In the genomic region with DNA sequence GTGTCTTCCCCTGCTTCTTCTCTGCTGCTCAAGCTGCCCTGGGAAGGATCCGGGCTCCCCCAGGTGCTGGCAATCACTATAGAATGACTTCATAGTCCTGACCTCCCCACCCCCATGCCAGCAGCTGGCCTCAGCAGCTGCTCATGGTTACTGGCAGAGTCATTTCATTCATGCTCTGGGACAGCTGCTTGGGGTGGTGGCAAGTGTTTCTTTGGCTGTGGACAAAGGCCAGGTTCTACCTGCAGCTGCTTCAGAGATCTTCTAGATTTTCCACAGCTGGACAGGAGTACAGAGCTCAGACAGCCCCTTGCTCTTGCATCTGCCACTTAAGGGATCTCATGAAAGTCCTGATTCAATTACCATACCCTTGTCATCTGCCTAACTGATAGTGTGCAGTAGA, we compare ENCODE assay signal across 10 mouse cellular contexts.
DNase-seq lines count a peak whose midpoint lies in the region; ATAC-seq and TF ChIP-seq lines count a peak whose summit lies in the region.
"Had no signal": no experiment of that assay in that cellular context is flagged by ENCODE, and none has a peak within 500 bp of the region (broad histone marks: within the 10 kb centered on the region; RNA-seq: fewer than 3 reads in every experiment).

No protein-coding gene starts in this region.

- dilution Hi-C loops in CH12.LX (cut with MboI; ENCODE audit: extremely low pct_ligation_motif_present, extremely low pct_unique_long_range_greater_than_20kb, low sequenced_read_pairs), result no loop called here

- no peak overlapping the region for H3K4me2 ChIP-seq in heart, embryonic 12.5 days
- no peak overlapping the region for H3K4me2 ChIP-seq in CH12.LX (ENCODE audit: insufficient read depth, low read depth, poor library complexity, severe bottlenecking)
- no peak overlapping the region for H3K4me2 ChIP-seq in embryonic facial prominence, embryonic 15.5 days (replicated peaks)
- no peak overlapping the region for H3K4me2 ChIP-seq in limb, embryonic 13.5 days (replicated peaks)
- no peak overlapping the region for H3K4me2 ChIP-seq in kidney, embryonic 14.5 days (replicated peaks; ENCODE audit: low read depth, low read length)
- H3K4me2 ChIP-seq: hindbrain, embryonic 15.5 days had no signal

- H3K27me3 ChIP-seq in heart, embryonic 12.5 days (replicated peaks), result no peaks in the 10 kb centered on the region
- no peaks in the 10 kb centered on the region for H3K27me3 ChIP-seq in CH12.LX (replicated peaks)
- H3K27me3 ChIP-seq in embryonic facial prominence, embryonic 15.5 days, result no peaks in the 10 kb centered on the region
- H3K27me3 ChIP-seq in limb, embryonic 13.5 days, result no peaks in the 10 kb centered on the region
- H3K27me3 ChIP-seq in kidney, embryonic 14.5 days (ENCODE audit: control insufficient read depth, insufficient read depth, low read length), result no peaks in the 10 kb centered on the region
- H3K27me3 ChIP-seq: hindbrain, embryonic 15.5 days had no signal

- no peak overlapping the region for H3K4me3 ChIP-seq in heart, embryonic 12.5 days
- no peak overlapping the region for H3K4me3 ChIP-seq in CH12.LX (replicated peaks in 1 of 3; ENCODE audit: low read depth in 2 of 3, low read length in 2 of 3, poor library complexity in 1 of 3)
- H3K4me3 ChIP-seq in embryonic facial prominence, embryonic 15.5 days (replicated peaks), result no peak overlapping the region
- H3K4me3 ChIP-seq in limb, embryonic 13.5 days, result no peak overlapping the region
- H3K4me3 ChIP-seq in kidney, embryonic 14.5 days (ENCODE audit: low read length), result no peak overlapping the region
- H3K4me3 ChIP-seq: hindbrain, embryonic 15.5 days had no signal

- no peaks in the 10 kb centered on the region; the same call in 1 of the 2 replicates for H3K4me1 ChIP-seq in heart, embryonic 12.5 days (replicated peaks)
- H3K4me1 ChIP-seq in CH12.LX (ENCODE audit: control insufficient read depth in 1 of 2, insufficient read depth in 2 of 2), result peaks cover 3 to 8% of the 10 kb centered on the region in 2 experiments; a peak in 1 of 4 replicates
- H3K4me1 ChIP-seq in embryonic facial prominence, embryonic 15.5 days, result no peaks in the 10 kb centered on the region
- peaks cover 8% of the 10 kb centered on the region for H3K4me1 ChIP-seq in limb, embryonic 13.5 days
- no peaks in the 10 kb centered on the region for H3K4me1 ChIP-seq in kidney, embryonic 14.5 days (ENCODE audit: control insufficient read depth, insufficient read depth, low read length)
- H3K4me1 ChIP-seq: hindbrain, embryonic 15.5 days had no signal

- DNase-seq in heart, postnatal 10 days, result peak; percentile 5 to 10
- peak; percentile 64 for DNase-seq in CH12.LX (ENCODE audit: extremely low read depth)
- no peak for DNase-seq in cerebellum, adult 11-12 months
- DNase-seq in urinary bladder, postnatal 14 days (ENCODE audit: low spot score), result no peak

- H3K9ac ChIP-seq in heart, embryonic 12.5 days, result no peak overlapping the region
- no peak overlapping the region for H3K9ac ChIP-seq in CH12.LX (ENCODE audit: insufficient read depth, low read depth)
- no peak overlapping the region for H3K9ac ChIP-seq in embryonic facial prominence, embryonic 15.5 days
- no peak overlapping the region for H3K9ac ChIP-seq in limb, embryonic 13.5 days
- H3K9ac ChIP-seq in kidney, embryonic 14.5 days (ENCODE audit: low read depth, low read length), result no peak overlapping the region
- H3K9ac ChIP-seq: hindbrain, embryonic 15.5 days; liver, embryonic 14.5 days had no signal

- no peaks in the 10 kb centered on the region for H3K36me3 ChIP-seq in heart, embryonic 12.5 days
- no peaks in the 10 kb centered on the region for H3K36me3 ChIP-seq in CH12.LX (replicated peaks in 1 of 2; ENCODE audit: control insufficient read depth in 1 of 2, insufficient read depth in 1 of 2, low read length in 1 of 2)
- no peaks in the 10 kb centered on the region for H3K36me3 ChIP-seq in embryonic facial prominence, embryonic 15.5 days
- H3K36me3 ChIP-seq in limb, embryonic 13.5 days, result no peaks in the 10 kb centered on the region
- H3K36me3 ChIP-seq in kidney, embryonic 14.5 days (ENCODE audit: control insufficient read depth, insufficient read depth, low read length), result no peaks in the 10 kb centered on the region
- H3K36me3 ChIP-seq: hindbrain, embryonic 15.5 days had no signal

- TF ChIP-seq CTCF in CH12.LX (conservative IDR thresholded peaks at IDR 0.05 in 1 of 2, IDR thresholded peaks at IDR 0.05 in 1 of 2; ENCODE audit: low read depth in 2 of 2, low read length in 2 of 2), result no peak

- no peak for ATAC-seq in heart, embryonic 12.5 days (ENCODE audit: insufficient number of reproducible peaks, low FRiP score)
- ATAC-seq in embryonic facial prominence, embryonic 15.5 days (ENCODE audit: insufficient number of reproducible peaks, low FRiP score, low TSS enrichment, low read depth), result peak; percentile 60; the same call in 1 of the 2 replicates
- ATAC-seq in limb, embryonic 13.5 days (ENCODE audit: low FRiP score, low read depth), result peak; percentile 88
- ATAC-seq in kidney, embryonic 14.5 days (ENCODE audit: low FRiP score, low TSS enrichment), result no peak

- H3K79me2 ChIP-seq in CH12.LX (replicated peaks; ENCODE audit: control insufficient read depth, extremely low read depth, insufficient read depth, poor library complexity, severe bottlenecking), result no peaks in the 10 kb centered on the region

- H3K9me3 ChIP-seq in heart, embryonic 12.5 days (replicated peaks), result no peaks in the 10 kb centered on the region
- H3K9me3 ChIP-seq in CH12.LX (replicated peaks; ENCODE audit: low read length), result no peaks in the 10 kb centered on the region
- no peaks in the 10 kb centered on the region for H3K9me3 ChIP-seq in embryonic facial prominence, embryonic 15.5 days (replicated peaks)
- no peaks in the 10 kb centered on the region for H3K9me3 ChIP-seq in limb, embryonic 13.5 days
- H3K9me3 ChIP-seq in kidney, embryonic 14.5 days (ENCODE audit: control insufficient read depth, low read length), result no peaks in the 10 kb centered on the region
- H3K9me3 ChIP-seq: hindbrain, embryonic 15.5 days had no signal

- in situ Hi-C loops in CH12.LX (cut with MboI; ENCODE audit: low pct_ligation_motif_present, low pct_unique_long_range_greater_than_20kb, low sequenced_read_pairs), result loop anchor here (25.0 kb wide), 1 partner anchor 127 kb away; no protein-coding TSS in a partner anchor

- no peak for TF ChIP-seq RAD21 in CH12.LX (IDR thresholded peaks at IDR 0.05; ENCODE audit: low read depth, low read length)

- intact Hi-C loops in heart, postnatal 10 days (cut with DNase I), result no loop called here

- no peak for TF ChIP-seq EP300 in CH12.LX (IDR thresholded peaks at IDR 0.05; ENCODE audit: low read length)

- no peak overlapping the region for H3K27ac ChIP-seq in heart, embryonic 12.5 days (ENCODE audit: poor library complexity, severe bottlenecking)
- H3K27ac ChIP-seq in CH12.LX (ENCODE audit: insufficient read depth, low read depth), result no peak overlapping the region
- no peak overlapping the region for H3K27ac ChIP-seq in embryonic facial prominence, embryonic 15.5 days (replicated peaks)
- H3K27ac ChIP-seq in limb, embryonic 13.5 days, result no peak overlapping the region
- no peak overlapping the region for H3K27ac ChIP-seq in kidney, embryonic 14.5 days (ENCODE audit: low read depth, low read length)
- H3K27ac ChIP-seq: hindbrain, embryonic 15.5 days; liver, embryonic 14.5 days had no signal

- 8% methylated on average over 1 of the region's 1 CpGs for WGBS in heart, embryonic 12.5 days
- WGBS in embryonic facial prominence, embryonic 15.5 days, result 4% methylated on average over 1 of the region's 1 CpGs
- WGBS in limb, embryonic 13.5 days, result 4% methylated on average over 1 of the region's 1 CpGs
- 5% methylated on average over 1 of the region's 1 CpGs for WGBS in kidney, embryonic 14.5 days

- no peak for TF ChIP-seq POLR2A in CH12.LX (IDR thresholded peaks at IDR 0.05; ENCODE audit: low read depth, low read length)

TF ChIP-seq in CH12.LX, 34 proteins besides CTCF, POLR2A, EP300 and RAD21:
- TF ChIP-seq MXI1 (IDR thresholded peaks at IDR 0.05; ENCODE audit: low read depth, low read length) (no peak), TCF12 (IDR thresholded peaks at IDR 0.05; ENCODE audit: low read depth, low read length) (peak; percentile 98), MAX (IDR thresholded peaks at IDR 0.05; ENCODE audit: low read length) (no peak), ETS1 (conservative IDR thresholded peaks at IDR 0.05; ENCODE audit: low read depth, low read length) (peak; percentile 71), CHD2 (IDR thresholded peaks at IDR 0.05; ENCODE audit: low read length) (peak; percentile 60; the same call in 1 of the 2 replicates)

Comparison
In these comparisons a context has a peak if more than half of its experiments do, and no peak if none do; other contexts are left out.
1. DNase-seq: peak in heart, postnatal 10 days (2 of 2) and CH12.LX (single experiment); none in cerebellum, adult 11-12 months (single experiment) and urinary bladder, postnatal 14 days (single experiment).
2. ATAC-seq: peak in embryonic facial prominence, embryonic 15.5 days (single experiment) and limb, embryonic 13.5 days (single experiment); none in heart, embryonic 12.5 days (single experiment) and kidney, embryonic 14.5 days (single experiment).